ENCODE assay signal across 8 mouse cellular contexts in the genomic region with DNA sequence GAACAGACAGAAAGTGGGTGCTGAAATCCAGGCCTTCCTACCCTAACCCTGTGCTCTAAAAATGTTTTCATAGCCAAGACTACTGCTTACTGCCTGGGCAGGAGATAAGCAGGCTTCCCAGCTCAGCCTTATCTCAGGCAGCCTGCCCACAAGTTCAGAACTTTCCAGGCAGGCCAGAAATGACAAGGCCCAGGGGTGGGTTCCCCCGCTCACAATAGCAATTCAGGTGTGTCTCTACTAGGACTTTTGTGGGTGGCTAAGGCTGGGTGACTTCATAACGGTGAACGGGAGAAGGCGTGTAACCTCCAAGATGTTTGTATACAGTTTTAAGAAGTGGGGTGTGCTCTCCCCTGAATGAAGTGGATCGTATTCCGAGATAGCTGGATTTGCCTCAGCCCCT. TPM values are rescaled to one million over a fixed set of nuclear protein-coding genes. Genes with fewer than 3 reads are reported as not detected.
DNase-seq lines count a peak whose midpoint lies in the region; ATAC-seq lines count a peak whose summit lies in the region.

No protein-coding gene starts in this region.

- peaks cover 36% of the 10 kb centered on the region for H3K79me2 ChIP-seq in macrophage (ENCODE audit: inconsistent target)

- intact Hi-C loops in heart, postnatal 14 days (cut with DNase I) = loop anchor here (5.0 kb wide), 2 partner anchors 96 to 211 kb away; partner anchors contain the start of gene Mcam

- peak overlapping the region; percentile 75 for H3K4me2 ChIP-seq in lung, embryonic 15.5 days
- H3K4me2 ChIP-seq in embryonic facial prominence, embryonic 11.5 days (ENCODE audit: low read depth, low read length) = peak overlapping the region; percentile 73

- WGBS in lung, embryonic 15.5 days = 5% methylated on average over 6 of the region's 6 CpGs
- 8% methylated on average over 6 of the region's 6 CpGs for WGBS in embryonic facial prominence, embryonic 11.5 days
- WGBS in macrophage (ENCODE audit: missing documents) = 9% methylated on average over 6 of the region's 6 CpGs

- peaks cover 35% of the 10 kb centered on the region for H3K36me3 ChIP-seq in lung, embryonic 15.5 days
- H3K36me3 ChIP-seq in embryonic facial prominence, embryonic 11.5 days (replicated peaks; ENCODE audit: control insufficient read depth, insufficient read depth, low read depth, low read length) = peaks cover 7% of the 10 kb centered on the region
- peaks cover 15% of the 10 kb centered on the region for H3K36me3 ChIP-seq in macrophage (ENCODE audit: inconsistent target)

- peak; percentile 10; the same call in 1 of the 2 replicates for ATAC-seq in lung, embryonic 15.5 days (ENCODE audit: borderline replicate concordance, extremely low read depth, low FRiP score, low TSS enrichment)
- no peak for ATAC-seq in embryonic facial prominence, embryonic 11.5 days (replicated peaks; ENCODE audit: insufficient number of reproducible peaks, low FRiP score, low TSS enrichment, low read depth)

- peaks cover 17% of the 10 kb centered on the region for H3K4me1 ChIP-seq in lung, embryonic 15.5 days
- H3K4me1 ChIP-seq in embryonic facial prominence, embryonic 11.5 days (ENCODE audit: control insufficient read depth, insufficient read depth, low read length) = peaks cover 5% of the 10 kb centered on the region

- peak overlapping the region; percentile 91 for H3K4me3 ChIP-seq in lung, embryonic 15.5 days
- peak overlapping the region; percentile 85 for H3K4me3 ChIP-seq in embryonic facial prominence, embryonic 11.5 days (ENCODE audit: low read depth, low read length)
- peak overlapping the region; percentile 59 for H3K4me3 ChIP-seq in macrophage (ENCODE audit: inconsistent target)

- peak overlapping the region; percentile 88 for H3K9ac ChIP-seq in lung, embryonic 15.5 days
- H3K9ac ChIP-seq in embryonic facial prominence, embryonic 11.5 days (replicated peaks; ENCODE audit: low read length) = peak overlapping the region; percentile 88

- H3K9me3 ChIP-seq in lung, embryonic 15.5 days = no peaks in the 10 kb centered on the region
- H3K9me3 ChIP-seq in embryonic facial prominence, embryonic 11.5 days (replicated peaks; ENCODE audit: control insufficient read depth, low read length) = no peaks in the 10 kb centered on the region

- no peak for DNase-seq in lung, adult 18-20 months
- no peak for DNase-seq in embryonic facial prominence, embryonic 11.5 days (ENCODE audit: low spot score)
- DNase-seq in heart, postnatal 14 days = peak; percentile 43 to 55
- DNase-seq in retina, postnatal 1 day = no peak
- DNase-seq in urinary bladder, adult 18-20 months (ENCODE audit: low spot score in 2 of 2) = no peak
- DNase-seq in frontal cortex, adult 2 months (ENCODE audit: extremely low spot score in 1 of 2, low spot score in 1 of 2) = no peak

- H3K27me3 ChIP-seq in lung, embryonic 15.5 days = no peaks in the 10 kb centered on the region
- no peaks in the 10 kb centered on the region for H3K27me3 ChIP-seq in embryonic facial prominence, embryonic 11.5 days (ENCODE audit: control insufficient read depth, insufficient read depth, low read length)

- H3K27ac ChIP-seq in lung, embryonic 15.5 days = peak overlapping the region; percentile 99
- H3K27ac ChIP-seq in embryonic facial prominence, embryonic 11.5 days (replicated peaks; ENCODE audit: low read depth, low read length) = peak overlapping the region; percentile 95; the same call in 1 of the 2 replicates
- peak overlapping the region; percentile 34 for H3K27ac ChIP-seq in macrophage

RNA-seq across cellular contexts. Expression of gene Hmbs, which starts 0.7 kb away (rescaled TPM):
- 123 and 135 TPM in 2 replicates for polyA plus RNA-seq in lung, embryonic 15.5 days (2015; fragmentation: Nextera tagmentation; extraction: Ambion mirVana)
- 152 and 161 TPM in 2 replicates for polyA plus RNA-seq in embryonic facial prominence, embryonic 11.5 days (2014; fragmentation: Nextera tagmentation; extraction: Ambion mirVana)
- total RNA-seq in heart, postnatal 14 days (2021) = 10 to 100 TPM; 44.4 to 46.8 TPM
- total RNA-seq in macrophage (2018; cell fraction: chromatin; rRNA removed) = 10 to 100 TPM in 17 of 26 experiments, 1 to 10 TPM in 9; 3.7 to 43.5 (median 17.2) TPM
- total RNA-seq in macrophage (2018; cell fraction: cytosol; rRNA removed) = 10 to 100 TPM; 18.1 to 35.7 (median 32.0) TPM
- total RNA-seq in macrophage (2018; cell fraction: nucleus; rRNA removed) = 10 to 100 TPM in 19 of 26 experiments, 1 to 10 TPM in 7; 5.2 to 27.7 (median 15.3) TPM
- 22.5 to 38.8 TPM (median 27.1 TPM) in 3 replicates for polyA plus RNA-seq in macrophage (2018)
- 30.3 and 33.4 TPM in 2 replicates for polyA plus RNA-seq in frontal cortex, adult 2 months (2012; rRNA removed)

RNA-seq across cellular contexts. Expression of gene H2afx, which starts 8.8 kb away (rescaled TPM):
- polyA plus RNA-seq in lung, embryonic 15.5 days (2015; fragmentation: Nextera tagmentation; extraction: Ambion mirVana) = 357 and 365 TPM in 2 replicates
- polyA plus RNA-seq in embryonic facial prominence, embryonic 11.5 days (2014; fragmentation: Nextera tagmentation; extraction: Ambion mirVana) = 412 and 427 TPM in 2 replicates
- 10 to 100 TPM; 21.6 to 35.0 TPM for total RNA-seq in heart, postnatal 14 days (2021)
- total RNA-seq in macrophage (2018; cell fraction: chromatin; rRNA removed) = 10 to 100 TPM in 1 of 26 experiments, 1 to 10 TPM in 23, under 1 TPM in 1, not detected in 1; 0.80 to 10.8 (median 3.0) TPM
- 10 to 100 TPM in 23 of 26 experiments, 1 to 10 TPM in 3; 8.4 to 24.6 (median 14.5) TPM for total RNA-seq in macrophage (2018; cell fraction: cytosol; rRNA removed)
- 10 to 100 TPM in 4 of 26 experiments, 1 to 10 TPM in 22; 3.1 to 28.4 (median 6.3) TPM for total RNA-seq in macrophage (2018; cell fraction: nucleus; rRNA removed)
- 7.9 to 22.2 TPM (median 12.3 TPM) in 3 replicates for polyA plus RNA-seq in macrophage (2018)
- polyA plus RNA-seq in frontal cortex, adult 2 months (2012; rRNA removed) = 65.4 and 75.0 TPM in 2 replicates

RNA-seq across cellular contexts. Expression of gene Dpagt1, which starts 17.5 kb away (rescaled TPM):
- 33.5 and 36.5 TPM in 2 replicates for polyA plus RNA-seq in lung, embryonic 15.5 days (2015; fragmentation: Nextera tagmentation; extraction: Ambion mirVana)
- 51.3 and 60.6 TPM in 2 replicates for polyA plus RNA-seq in embryonic facial prominence, embryonic 11.5 days (2014; fragmentation: Nextera tagmentation; extraction: Ambion mirVana)
- 10 to 100 TPM; 18.8 to 21.0 TPM for total RNA-seq in heart, postnatal 14 days (2021)
- 10 to 100 TPM in 8 of 26 experiments, 1 to 10 TPM in 18; 1.8 to 19.0 (median 8.1) TPM for total RNA-seq in macrophage (2018; cell fraction: chromatin; rRNA removed)
- total RNA-seq in macrophage (2018; cell fraction: cytosol; rRNA removed) = 10 to 100 TPM; 16.0 to 41.5 (median 24.9) TPM
- 10 to 100 TPM in 23 of 26 experiments, 1 to 10 TPM in 3; 8.1 to 38.5 (median 15.1) TPM for total RNA-seq in macrophage (2018; cell fraction: nucleus; rRNA removed)
- 30.6 to 40.7 TPM (median 36.3 TPM) in 3 replicates for polyA plus RNA-seq in macrophage (2018)
- polyA plus RNA-seq in frontal cortex, adult 2 months (2012; rRNA removed) = 21.1 and 22.9 TPM in 2 replicates

RNA-seq across cellular contexts. Expression of gene Vps11, which starts 18.2 kb away (rescaled TPM):
- 27.9 and 29.8 TPM in 2 replicates for polyA plus RNA-seq in lung, embryonic 15.5 days (2015; fragmentation: Nextera tagmentation; extraction: Ambion mirVana)
- polyA plus RNA-seq in embryonic facial prominence, embryonic 11.5 days (2014; fragmentation: Nextera tagmentation; extraction: Ambion mirVana) = 27.3 and 27.6 TPM in 2 replicates
- 10 to 100 TPM; 17.8 to 19.5 TPM for total RNA-seq in heart, postnatal 14 days (2021)
- 100 to 1,000 TPM in 10 of 26 experiments, 10 to 100 TPM in 16; 52.3 to 143 (median 90.1) TPM for total RNA-seq in macrophage (2018; cell fraction: chromatin; rRNA removed)
- 10 to 100 TPM; 30.8 to 61.1 (median 46.9) TPM for total RNA-seq in macrophage (2018; cell fraction: cytosol; rRNA removed)
- total RNA-seq in macrophage (2018; cell fraction: nucleus; rRNA removed) = 100 to 1,000 TPM in 3 of 26 experiments, 10 to 100 TPM in 23; 41.2 to 111 (median 66.9) TPM
- polyA plus RNA-seq in macrophage (2018) = 37.9 to 56.3 TPM (median 40.2 TPM) in 3 replicates
- polyA plus RNA-seq in frontal cortex, adult 2 months (2012; rRNA removed) = 44.1 and 47.2 TPM in 2 replicates

RNA-seq across cellular contexts. Expression of gene C2cd2l, which starts 23.2 kb away (rescaled TPM):
- polyA plus RNA-seq in lung, embryonic 15.5 days (2015; fragmentation: Nextera tagmentation; extraction: Ambion mirVana) = 6.8 and 8.5 TPM in 2 replicates
- 5.8 and 7.5 TPM in 2 replicates for polyA plus RNA-seq in embryonic facial prominence, embryonic 11.5 days (2014; fragmentation: Nextera tagmentation; extraction: Ambion mirVana)
- total RNA-seq in heart, postnatal 14 days (2021) = 10 to 100 TPM; 15.8 to 16.6 TPM
- total RNA-seq in macrophage (2018; cell fraction: chromatin; rRNA removed) = 10 to 100 TPM in 12 of 26 experiments, 1 to 10 TPM in 14; 2.6 to 55.0 (median 8.7) TPM
- 10 to 100 TPM; 11.3 to 30.6 (median 19.6) TPM for total RNA-seq in macrophage (2018; cell fraction: cytosol; rRNA removed)
- total RNA-seq in macrophage (2018; cell fraction: nucleus; rRNA removed) = 10 to 100 TPM in 23 of 26 experiments, 1 to 10 TPM in 3; 2.8 to 48.3 (median 17.3) TPM
- 17.1 to 41.1 TPM (median 22.0 TPM) in 3 replicates for polyA plus RNA-seq in macrophage (2018)
- polyA plus RNA-seq in frontal cortex, adult 2 months (2012; rRNA removed) = 201 and 202 TPM in 2 replicates

Comparison
In these comparisons a context has a peak if more than half of its experiments do, and no peak if none do; other contexts are left out.
1. H3K27ac ChIP-seq: peak in every context shown above with its lines; median percentile 99 in lung, embryonic 15.5 days; 95 in embryonic facial prominence, embryonic 11.5 days; 34 in macrophage.
2. DNase-seq: peak in heart, postnatal 14 days (2 of 2); none in lung, adult 18-20 months (0 of 2), embryonic facial prominence, embryonic 11.5 days (single experiment), retina, postnatal 1 day (single experiment), urinary bladder, adult 18-20 months (0 of 2) and frontal cortex, adult 2 months (0 of 2).
3. Peak in every context shown above with its lines, with median percentiles within 50 percentile points of each other: H3K4me3 ChIP-seq.